Mouse (Mus musculus) bone marrow, adult 2 months (tissue): ENCODE measurements around the gene Pax2. TPM values are rescaled to one million over a fixed set of nuclear protein-coding genes. Genes with fewer than 3 reads are reported as not detected.

Experiments
- H3K27ac ChIP-seq: fragments of 200-500 bp; 2 replicates; pipeline ENCODE4 v1.5.1; 2012; ENCODE audit warnings: low read depth, mild to moderate bottlenecking, control low read depth, inconsistent platforms, low read length; ENCODE audit not compliant: control insufficient read depth, poor library complexity, insufficient read depth
- H3K4me1 ChIP-seq: fragments of 200-500 bp; 2 replicates; pipeline ENCODE4 v1.6.1; 2011; ENCODE audit warnings: low read length; ENCODE audit not compliant: control insufficient read depth, insufficient read depth
- H3K4me3 ChIP-seq: fragments of 200-500 bp; replicated peaks from 2 replicates; pipeline ENCODE3; 2011; ENCODE audit warnings: mild to moderate bottlenecking, low read depth, low read length, control low read depth; ENCODE audit not compliant: control insufficient read depth
- CTCF ChIP-seq: fragments of 200-500 bp; IDR thresholded peaks from 2 replicates; pipeline ENCODE4 v1.5.1; 2011; ENCODE audit warnings: low read length, control low read depth; ENCODE audit not compliant: control insufficient read depth, insufficient read depth
- POLR2A ChIP-seq: fragments of 200-500 bp; IDR thresholded peaks from 2 replicates; pipeline ENCODE4 v1.6.1; 2011; ENCODE audit warnings: low read depth, mild to moderate bottlenecking, control low read depth, low read length, borderline replicate concordance; ENCODE audit not compliant: control insufficient read depth
- WGBS: fragments of 180-500 bp; shearing (Covaris S2); methylation state at CpG from one replicate; pipeline ENCODE4 v1.1.7; 2018; 5-methylcytosine and 5-hydroxymethylcytosine counted together
- polyA plus RNA-seq: library from polyadenylated mRNA; stranded (reverse); fragments of >200 nt; gene quantifications from 2 replicates; pipeline ENCODE4 v1.2.4, GENCODE M21; 2011; ENCODE audit warnings: low replicate concordance; ENCODE audit not compliant: missing spikeins, insufficient read depth, insufficient read length

Gene Pax2
- polyA plus RNA-seq, 1 experiment = not detected

DNA sequence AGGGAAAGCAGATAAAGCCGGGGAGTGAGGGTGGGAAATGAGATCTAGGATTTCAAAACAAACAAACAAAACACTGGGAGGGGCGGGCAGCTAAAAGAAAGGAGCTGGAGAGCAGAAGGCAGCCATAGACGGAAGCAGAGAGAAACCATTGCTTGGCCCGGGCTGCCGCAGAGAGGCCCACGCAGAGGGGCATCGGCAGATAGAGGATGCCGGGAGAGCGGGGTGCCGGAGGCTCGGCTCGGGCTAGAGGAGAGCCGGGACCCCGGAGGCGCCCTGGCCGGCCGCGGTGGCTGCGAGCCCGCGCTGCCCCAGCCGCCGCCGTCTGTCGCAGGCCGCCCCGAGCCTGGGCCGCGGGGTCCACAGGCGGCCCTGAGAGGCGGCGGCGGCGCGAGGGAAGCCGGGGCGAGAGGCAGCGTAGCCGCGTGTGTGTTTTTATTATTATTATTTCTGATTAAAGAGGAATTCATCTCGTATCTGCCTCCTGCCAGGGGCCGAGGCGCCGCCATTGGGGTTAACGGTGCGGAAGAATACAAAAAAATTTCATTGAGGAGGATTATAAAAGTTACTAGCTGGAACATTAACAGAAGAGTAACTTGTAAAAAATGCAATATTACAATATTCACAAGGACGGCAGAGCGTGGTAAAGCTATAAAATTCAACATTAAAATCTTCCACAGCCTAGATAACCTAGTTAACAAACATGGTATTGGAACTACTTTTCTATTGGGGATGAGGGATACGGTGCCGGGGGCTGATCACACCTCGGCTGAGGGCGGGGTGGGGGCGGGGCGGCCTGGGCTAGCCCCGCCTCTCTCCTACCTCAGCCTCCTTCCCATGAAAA is 29.7 kb upstream of the Pax2 start:
- WGBS = 2% methylated on average over 55 of the region's 55 CpGs
- H3K4me1 ChIP-seq = no peaks in the 10 kb centered on the region; the same call in 1 of the 2 replicates
- H3K4me3 ChIP-seq = no peak overlapping the region
- TF ChIP-seq POLR2A = no peak
- no peak for TF ChIP-seq CTCF
- no peak overlapping the region for H3K27ac ChIP-seq

GRCm38 (mm10) chr19:44734116-44734515 is 21.7 kb upstream of the Pax2 start:
- 5% methylated on average over 21 of the region's 21 CpGs for WGBS
- TF ChIP-seq CTCF (no peak), POLR2A (no peak)
- no peaks in the 10 kb centered on the region; the same call in 1 of the 2 replicates for H3K4me1 ChIP-seq

DNA sequence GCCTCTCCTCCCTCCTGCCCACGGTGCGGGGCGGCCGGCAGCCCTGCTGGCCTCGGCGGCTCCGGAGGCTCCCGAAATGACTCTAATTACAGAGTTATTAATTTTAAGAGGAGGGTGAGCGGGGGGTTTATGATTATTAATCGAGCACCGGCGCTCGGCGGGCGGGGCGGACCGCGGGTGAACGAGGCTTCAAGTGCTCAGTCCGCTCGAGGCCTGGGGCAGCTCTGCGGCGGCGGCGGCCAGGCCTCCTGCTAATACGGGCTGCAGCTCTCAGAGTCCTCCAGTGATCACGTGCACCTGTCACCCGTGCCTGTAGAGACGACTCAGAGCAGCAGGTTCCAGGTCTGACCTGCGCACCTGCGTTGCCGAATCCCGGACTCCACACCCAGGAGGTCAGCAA is 21.2 kb upstream of the Pax2 start:
- H3K27ac ChIP-seq = no peak overlapping the region
- TF ChIP-seq POLR2A (no peak), CTCF (no peak)
- no peak overlapping the region for H3K4me3 ChIP-seq
- no peaks in the 10 kb centered on the region; the same call in 1 of the 2 replicates for H3K4me1 ChIP-seq
- 7% methylated on average over 33 of the region's 33 CpGs for WGBS

More at GRCm38 (mm10) chr19:44734116-44734515, 21.7 kb upstream of the Pax2 start:
- Histone ChIP-seq H3K27ac (no peak overlapping the region), H3K4me3 (no peak overlapping the region)

GRCm38 (mm10) chr19:44740300-44740699 is 15.5 kb upstream of the Pax2 start:
- TF ChIP-seq CTCF (no peak), POLR2A (no peak)
- Histone ChIP-seq H3K27ac (no peak overlapping the region), H3K4me1 (no peaks in the 10 kb centered on the region), H3K4me3 (no peak overlapping the region)
- 14% methylated on average over 16 of the region's 16 CpGs for WGBS

DNA sequence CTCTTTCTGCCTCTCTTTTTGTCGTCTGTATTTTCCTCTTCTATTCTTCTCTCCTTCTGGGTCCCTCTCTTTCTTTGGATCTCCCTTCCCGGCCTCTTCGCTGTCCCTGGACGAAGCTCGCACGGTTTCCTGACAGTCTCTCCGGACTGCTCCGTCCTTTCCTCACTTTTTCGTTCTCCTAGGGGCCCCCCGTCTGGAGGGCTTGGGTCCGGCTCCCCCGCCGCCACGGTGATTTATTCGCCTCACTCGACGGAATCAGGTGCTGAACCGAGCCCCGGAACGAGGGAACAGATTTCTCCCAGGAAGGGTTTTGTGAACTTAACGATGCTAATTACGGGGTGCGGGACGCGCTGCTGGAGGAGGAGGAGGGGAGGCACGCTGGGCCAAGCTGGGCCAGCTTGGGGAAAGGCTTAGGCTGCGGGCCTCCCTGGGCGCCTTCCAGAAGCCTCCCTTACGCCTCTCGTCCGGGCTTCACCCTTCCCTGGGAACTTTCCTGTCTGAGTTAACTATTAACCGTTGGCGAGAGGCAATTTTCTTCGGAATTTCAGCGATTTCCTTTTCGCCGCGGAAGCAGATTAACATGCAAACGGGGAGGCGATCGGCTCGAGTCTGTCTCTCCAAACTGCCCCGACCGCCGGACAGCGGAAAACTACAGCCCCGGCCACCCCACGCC is 14.6 kb upstream of the Pax2 start:
- no peak overlapping the region for H3K4me3 ChIP-seq
- WGBS = 3% methylated on average over 48 of the region's 48 CpGs
- TF ChIP-seq CTCF (no peak), POLR2A (no peak)

DNA sequence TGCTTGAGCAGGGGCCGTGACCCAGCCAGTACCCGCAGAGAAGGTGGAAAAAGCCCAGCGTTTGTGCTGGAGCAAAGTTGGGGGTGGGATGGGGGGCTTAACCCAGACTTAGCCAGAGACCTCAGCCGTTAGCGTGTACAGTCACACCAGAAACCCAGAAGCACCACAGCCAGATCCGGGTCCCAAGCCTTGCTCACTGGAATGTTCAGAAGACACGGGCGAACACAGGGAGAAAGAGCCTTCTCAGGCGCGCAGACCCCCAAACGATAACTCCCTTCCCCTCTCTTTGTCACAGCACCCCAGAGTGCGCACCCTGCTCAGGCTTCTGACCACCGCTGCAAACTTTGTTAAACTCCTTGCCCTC is 14.1 kb upstream of the Pax2 start:
- no peak overlapping the region for H3K4me3 ChIP-seq
- H3K4me1 ChIP-seq = no peaks in the 10 kb centered on the region
- H3K27ac ChIP-seq = no peak overlapping the region
- WGBS = 7% methylated on average over 13 of the region's 13 CpGs
- TF ChIP-seq POLR2A (no peak), CTCF (no peak)

More for the DNA sequence above, 14.6 kb upstream of the Pax2 start:
- Histone ChIP-seq H3K27ac (no peak overlapping the region), H3K4me1 (no peaks in the 10 kb centered on the region)

DNA sequence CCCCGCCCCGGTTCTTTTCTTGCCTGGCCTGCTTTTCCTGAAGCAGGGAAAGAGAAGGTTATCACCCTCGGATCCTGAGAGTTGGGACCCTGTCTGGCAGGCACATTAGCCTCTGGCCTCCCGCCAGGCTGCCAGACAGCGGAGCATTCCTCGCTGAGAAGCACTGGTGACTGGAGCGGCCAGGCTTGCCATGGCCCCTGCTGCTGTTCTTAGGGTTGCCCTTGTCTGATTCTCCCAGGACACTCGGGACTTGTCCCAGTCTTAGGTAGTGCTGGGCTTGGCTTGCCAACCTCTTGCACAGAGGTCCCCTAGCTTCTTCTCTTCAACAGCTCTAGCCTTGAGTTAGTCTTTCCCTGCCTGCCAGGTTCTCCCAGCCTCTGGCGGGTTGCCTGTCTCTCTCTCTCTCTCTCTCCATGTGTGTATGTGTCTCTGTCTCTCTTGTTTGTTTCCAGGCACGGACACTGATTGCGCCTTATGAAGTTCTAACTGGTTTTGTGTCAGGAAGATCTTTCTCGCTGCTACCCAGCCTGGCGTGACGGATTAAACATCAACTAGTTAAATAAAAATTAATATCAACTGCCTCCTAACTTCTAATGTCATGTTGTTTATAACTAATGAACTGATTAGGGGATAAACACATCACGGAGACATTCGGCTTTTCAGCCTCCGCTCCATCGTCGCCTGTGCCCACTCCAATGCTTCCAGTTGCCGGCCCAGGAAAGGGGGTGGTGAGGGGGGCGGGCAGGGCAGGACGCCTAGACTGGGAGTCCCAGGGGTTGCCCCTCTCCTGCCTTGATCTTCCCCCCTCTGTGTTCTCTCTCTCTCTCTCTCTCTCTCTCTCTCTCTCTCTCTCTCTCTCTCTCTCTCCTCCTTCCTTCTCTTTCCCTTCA is 13.5 kb upstream of the Pax2 start:
- no peak overlapping the region for H3K4me3 ChIP-seq
- no peaks in the 10 kb centered on the region for H3K4me1 ChIP-seq
- no peak overlapping the region for H3K27ac ChIP-seq
- WGBS = 5% methylated on average over 22 of the region's 22 CpGs
- TF ChIP-seq CTCF (no peak), POLR2A (no peak)
